Mouse (Mus musculus) embryonic fibroblast, embryonic 13.5 days (primary cell): ENCODE results near the gene Plekhg5.

ENCODE experiments used
- CTCF ChIP-seq: IDR thresholded peaks from 2 replicates; pipeline ENCODE4 v1.5.1; 2011; ENCODE audit warnings: mild to moderate bottlenecking, control low read depth, low read length, moderate library complexity, borderline replicate concordance; ENCODE audit not compliant: insufficient read depth
- POLR2A ChIP-seq: IDR thresholded peaks from 2 replicates; pipeline ENCODE4 v1.6.1; 2011; ENCODE audit warnings: low read depth, mild to moderate bottlenecking, control low read depth, low read length, moderate library complexity

- TF ChIP-seq POLR2A (no peak), CTCF (no peak)
Observed at GRCm38 (mm10) chr4:152151966-152152544, 79.8 kb downstream of the Plekhg5 start, which contains the start of gene Espn.
